Mouse (Mus musculus) right cerebral cortex, postnatal 4 days (tissue): ENCODE measurements around the gene Ralgapb.

Source experiments
- DNase-seq: peaks from one replicate; pipeline ENCODE4 v3.0.0-alpha.2; 2022

Ralgapb gene

DNA sequence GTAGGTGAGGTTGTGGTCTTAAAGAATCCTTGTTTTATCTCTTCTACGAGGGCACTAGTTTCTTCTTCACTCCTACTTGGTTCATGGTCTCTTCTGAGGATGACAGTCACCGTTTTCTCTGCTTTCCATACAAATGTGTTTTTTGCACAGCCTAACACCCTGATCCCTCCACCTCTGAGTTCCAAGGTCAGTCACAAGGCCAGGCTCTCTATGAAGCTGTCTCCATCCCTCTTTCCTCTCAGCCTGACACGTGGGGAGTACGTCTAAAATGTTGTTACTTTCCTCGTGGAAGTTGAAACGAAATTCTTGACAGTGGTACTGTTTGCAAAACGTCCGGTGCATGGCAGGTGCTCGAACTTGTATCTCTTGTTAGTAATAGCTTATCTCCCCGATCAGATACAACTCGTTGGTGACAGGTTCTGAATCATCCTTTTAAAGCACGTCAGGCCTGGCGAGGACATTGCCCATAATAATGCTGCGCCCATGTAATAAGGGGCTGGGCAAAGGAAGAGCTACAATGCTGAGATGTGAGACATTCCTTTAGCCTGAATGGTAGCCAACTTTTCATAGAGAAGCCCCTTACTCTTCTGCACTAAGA lies 552 bp upstream of the Ralgapb start:
- no peak for DNase-seq

DNA sequence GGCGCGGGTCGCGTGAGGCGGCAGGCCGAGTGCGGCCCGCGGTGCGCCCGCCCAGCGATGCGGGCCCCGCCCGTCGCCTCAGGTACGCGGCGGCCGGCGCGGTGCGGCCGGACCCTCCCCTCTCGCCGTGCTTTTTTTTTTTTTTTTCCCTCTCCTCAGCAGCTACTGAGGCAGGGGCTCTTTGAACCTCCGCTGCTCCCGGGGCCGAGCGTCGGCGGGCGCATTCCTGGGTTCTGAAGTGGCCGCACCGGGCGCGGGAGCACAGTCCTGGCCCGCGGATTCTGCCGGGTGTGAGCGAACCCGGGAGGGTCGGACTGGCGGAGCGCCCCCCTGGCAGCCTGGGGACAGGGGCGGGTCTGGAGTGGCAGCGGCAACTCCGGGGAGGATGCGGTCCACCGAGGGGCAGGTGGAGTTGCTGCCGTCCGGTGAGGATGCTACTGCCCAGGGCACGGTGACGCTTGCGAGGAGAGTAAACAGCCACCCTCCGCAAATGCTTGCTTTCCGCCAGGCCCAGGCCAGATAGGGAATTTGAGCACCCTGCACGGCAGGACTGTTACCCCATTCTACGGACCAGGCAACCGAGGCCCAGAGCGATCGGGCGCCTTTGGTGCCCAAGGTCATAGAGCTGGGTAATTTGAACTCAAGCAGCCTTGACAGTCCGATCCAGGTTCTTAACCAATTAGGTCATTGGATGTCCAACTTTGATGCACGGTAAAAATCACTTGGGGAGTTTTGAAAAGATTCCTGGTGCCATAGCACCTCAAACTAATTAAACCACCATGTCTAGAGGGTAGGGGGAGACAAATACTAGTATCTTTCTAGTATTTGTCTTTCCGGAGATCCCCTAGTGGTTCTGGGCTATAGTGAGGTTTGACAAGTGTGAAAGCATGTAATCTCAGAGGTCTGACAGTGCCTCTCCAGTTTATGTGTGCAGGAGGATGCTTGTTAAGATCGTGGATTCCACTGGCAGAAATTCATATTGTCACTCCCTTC lies 670 bp downstream of the Ralgapb start:
- peak; percentile 45 for DNase-seq

DNA sequence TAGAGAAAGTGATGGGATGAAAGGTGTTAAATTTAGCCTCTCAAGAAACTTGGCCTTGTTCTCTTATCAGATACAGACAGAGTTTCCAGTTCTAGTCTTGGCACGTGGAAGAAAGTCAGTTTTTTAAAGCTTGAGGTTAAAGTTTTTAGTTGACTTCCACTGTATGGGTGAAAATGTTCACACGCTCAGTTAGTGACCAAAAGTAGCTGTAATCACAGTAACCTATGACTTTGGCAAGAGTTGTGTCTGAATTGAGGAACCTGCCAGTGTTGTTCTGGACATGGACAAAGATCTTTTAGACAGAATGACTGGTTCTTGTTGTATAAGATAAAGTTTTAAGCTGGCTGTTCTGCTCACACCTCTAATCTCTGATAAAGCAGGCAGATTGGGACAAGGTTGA lies 3.6 kb downstream of the Ralgapb start:
- DNase-seq, result no peak

DNA sequence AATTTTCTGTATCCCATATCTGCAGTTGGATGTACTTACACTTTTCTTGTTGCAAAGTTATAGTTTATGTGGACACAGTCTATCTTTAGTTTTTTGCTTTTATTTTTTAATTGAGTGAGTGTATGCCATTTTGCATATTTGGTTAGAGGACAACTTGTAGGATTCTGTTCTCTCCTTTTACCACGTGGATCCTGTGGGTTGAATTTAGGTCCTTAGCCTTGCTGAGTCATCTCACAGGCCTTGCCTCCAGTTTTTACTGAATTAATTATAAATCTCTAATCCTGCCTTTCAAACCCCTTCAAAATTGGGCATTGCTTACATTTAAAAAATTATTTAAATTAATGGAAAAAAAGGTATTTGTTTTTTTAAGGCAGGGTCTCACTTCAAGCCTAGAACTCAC lies 6.2 kb downstream of the Ralgapb start:
- DNase-seq, result no peak

DNA sequence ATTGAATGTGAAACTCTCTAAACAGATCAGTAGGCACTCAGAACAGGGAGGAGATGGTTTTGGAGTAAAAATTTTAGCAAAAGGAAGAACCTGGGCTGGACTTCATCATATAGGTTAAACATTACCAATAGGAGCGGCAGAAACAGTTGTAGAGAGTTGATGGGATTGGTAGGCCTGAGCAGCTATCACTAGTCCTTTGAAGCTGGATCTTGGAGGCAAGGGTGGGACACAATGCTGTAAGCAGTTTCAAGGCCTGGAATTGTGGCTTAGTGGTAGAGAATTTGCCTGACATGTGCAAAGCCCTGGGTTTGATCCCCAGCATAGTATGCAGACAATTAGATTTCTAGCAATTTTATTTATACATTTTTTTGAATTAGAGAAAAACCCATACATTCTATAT lies 9.0 kb downstream of the Ralgapb start:
- DNase-seq, result no peak

DNA sequence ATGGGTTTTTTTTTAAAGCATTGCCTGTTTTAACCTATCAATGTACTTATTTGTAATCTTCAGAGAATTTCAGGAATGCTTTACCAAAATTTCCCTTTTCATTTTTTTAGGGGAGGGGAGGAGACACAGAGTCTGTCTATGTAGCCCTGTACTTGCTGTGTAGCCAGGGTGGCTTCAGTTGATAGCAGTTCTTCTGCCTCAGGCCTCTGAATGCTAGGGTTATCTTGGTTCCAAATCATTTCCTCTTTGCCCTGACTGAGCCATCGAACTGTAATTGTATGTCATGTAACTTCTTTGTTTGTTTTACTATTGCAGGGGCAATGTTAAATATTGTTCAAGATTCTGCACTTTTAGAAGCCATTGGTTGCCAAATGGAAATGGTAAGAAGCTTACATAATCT lies 36.2 kb downstream of the Ralgapb start:
- DNase-seq, result no peak

DNA sequence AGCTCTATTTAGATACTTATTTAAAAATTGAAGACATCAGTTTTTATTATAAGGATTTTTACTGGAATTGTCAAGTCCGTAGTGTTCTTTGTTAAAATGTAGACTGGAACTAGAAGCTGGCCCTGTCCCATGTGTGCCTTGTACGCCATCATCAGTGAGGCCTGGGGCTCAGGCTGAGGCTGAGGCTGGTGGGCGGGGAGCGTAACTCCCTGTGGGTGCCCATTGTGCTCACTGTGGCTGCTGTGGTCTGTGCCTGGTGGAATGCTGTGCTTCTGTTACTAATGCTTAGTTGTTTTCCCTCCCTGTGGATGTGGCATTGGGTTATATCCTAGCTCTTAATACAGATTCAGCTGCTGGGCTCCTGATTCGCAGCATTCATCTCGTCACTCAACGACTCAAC lies 40.2 kb downstream of the Ralgapb start:
- DNase-seq, result no peak

DNA sequence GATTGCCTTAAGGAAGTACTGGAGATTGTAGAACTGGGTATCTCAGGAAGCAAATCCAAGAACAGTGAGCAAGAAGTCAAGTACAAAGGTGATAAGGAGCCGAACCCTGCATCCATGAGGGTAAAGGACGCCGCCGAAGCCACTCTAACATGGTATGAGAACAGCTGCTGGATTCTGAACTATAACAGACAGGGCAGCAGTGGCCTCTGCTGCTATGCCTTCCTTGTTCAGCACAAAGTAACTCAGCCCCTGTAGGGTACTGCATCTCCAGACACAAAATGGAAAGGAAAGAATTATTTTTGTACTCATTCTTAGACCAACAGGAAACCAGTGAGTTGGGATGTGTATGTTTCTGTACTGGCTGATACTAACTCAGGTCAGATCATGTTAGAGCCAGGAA lies 46.8 kb downstream of the Ralgapb start:
- no peak for DNase-seq

DNA sequence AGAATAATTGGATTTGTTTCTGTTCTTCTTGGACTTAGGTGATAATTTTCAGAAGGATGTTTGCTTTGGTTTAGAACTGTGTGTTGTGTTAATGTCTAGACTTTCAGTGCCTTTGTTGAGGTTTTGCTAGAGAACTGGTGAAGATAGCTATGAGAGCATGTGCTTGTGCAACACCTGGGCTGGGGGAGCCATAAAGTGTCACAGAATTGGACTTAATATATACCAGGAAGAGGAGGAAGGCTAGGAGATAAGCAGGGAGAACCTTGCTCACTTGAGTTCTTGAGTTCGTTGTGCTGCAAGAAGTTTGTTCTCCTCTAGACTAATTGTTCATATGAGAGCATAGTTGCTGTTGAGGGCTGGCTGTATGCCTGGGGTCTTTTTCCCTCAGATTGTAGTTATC lies 48.0 kb downstream of the Ralgapb start:
- DNase-seq, result no peak

DNA sequence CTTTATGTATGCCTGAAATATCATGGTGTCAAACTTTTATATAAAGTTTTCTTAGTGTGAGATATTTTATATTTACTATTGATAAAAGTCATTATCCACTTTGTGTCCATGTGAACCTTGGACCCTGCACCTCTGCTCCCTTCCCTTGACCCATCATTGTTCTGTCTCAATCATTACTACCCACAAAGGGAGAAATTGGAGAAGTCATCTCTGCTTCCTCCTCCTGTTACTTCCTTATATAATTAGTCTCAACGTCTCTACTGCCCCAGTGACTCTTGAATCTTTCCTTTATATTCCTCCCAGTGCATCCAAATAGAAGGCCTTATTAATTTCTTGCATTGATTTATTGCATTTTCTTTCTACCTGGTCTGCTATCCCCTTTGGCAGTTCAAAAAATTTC lies 52.8 kb downstream of the Ralgapb start:
- DNase-seq, result no peak

DNA sequence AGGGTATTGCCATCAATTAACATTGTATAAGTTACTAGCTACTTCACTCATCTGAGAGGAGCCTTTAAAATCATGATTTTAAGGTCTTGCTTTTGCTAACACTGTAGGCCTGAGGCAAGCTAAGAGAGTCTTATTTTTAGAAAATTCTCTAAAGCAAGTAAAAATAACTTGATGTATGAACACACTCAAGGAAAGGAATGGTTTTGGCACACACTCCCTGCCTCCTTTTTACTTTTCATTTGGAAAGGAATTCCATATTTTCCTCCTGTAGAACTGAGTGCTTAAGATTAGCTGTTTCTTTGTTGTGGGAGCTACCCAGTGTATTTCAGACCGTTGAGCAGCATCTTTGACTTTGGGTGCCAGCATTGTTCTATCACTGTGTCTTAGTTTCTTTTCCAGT lies 64.5 kb downstream of the Ralgapb start:
- no peak for DNase-seq

DNA sequence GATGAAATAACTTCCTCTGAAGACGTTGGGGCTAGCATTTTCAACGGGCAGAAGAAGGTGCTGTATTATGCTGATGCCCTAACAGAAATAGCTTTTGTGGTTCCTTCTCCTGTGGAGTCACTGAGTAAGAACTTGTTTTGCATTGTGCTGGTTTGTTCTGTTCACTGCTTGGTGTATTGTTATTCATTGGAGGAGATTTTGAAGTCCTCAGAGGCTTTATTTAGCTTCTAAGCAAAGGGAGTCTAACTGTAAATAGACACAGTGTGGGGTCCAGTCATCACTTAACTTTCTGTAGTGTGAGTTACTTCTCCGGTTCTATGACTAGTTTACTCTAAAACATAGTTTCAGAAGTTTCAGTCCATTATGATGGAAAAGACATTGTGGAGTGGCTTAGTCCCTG lies 68.0 kb downstream of the Ralgapb start:
- DNase-seq, result no peak

DNA sequence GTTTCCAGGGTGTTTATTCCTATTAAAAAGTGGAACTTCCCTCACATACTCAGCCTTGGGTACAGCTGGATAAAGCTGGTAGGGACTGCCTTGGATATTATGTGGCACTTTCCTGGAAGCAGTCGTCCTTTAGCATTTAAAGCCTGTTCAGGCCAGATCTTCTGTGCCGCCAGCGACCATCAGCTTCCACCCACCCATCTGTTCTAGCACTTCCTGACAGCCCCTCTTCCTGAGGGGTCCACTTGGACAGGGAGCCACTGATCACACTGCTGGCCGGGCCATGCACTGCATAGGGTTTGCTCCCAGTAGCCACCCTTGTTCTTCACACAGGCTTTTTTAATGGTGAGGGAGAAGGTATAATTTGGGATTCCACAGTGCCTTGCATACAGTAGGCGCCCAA lies 88.8 kb downstream of the Ralgapb start:
- DNase-seq, result no peak

DNA sequence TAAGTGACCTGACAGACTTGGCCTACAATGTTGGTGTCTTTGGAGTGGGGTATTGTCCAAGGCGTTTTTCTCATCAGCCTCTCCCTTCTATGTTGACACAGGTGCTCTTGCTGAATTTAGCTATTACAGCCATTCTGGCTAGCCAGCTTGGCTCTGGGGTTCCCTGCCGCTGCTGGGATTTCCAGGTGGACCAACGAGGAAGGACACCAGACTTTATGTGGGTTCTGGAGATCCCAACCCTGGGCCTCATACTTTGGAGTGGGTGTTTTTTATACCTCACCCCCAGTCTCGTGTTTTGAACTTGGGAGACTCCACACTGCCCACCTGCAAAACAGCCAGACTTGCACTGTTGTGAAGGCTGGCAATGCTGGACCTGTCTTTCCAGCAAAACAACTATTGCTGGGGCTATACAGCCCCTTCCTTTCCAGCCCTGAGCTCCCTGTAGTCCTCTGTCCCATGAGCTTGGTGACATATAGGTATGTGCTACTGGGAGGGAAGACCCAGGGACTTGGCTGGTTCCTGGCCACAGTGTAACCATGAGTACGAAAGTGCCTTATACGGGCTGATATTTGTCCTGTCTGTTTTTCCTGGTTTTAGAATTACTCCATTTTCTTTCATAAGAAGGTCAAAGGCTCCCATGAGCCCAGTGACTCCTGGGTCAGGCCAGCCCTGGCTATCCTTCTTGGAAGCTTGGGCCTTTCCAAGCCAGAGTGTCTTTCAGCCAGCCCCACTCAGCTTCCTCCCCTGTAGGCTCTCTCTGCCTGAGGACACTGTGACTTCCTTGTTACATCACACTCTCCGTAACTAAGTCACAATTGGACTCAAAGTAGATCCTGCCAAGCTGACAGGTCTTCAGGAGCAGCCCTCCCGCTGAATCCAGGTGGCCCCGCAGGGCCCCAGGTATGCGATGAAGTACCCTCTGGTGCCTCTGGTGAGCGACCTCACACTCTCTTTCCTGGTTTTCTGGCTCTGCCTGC lies 92.5 kb downstream of the Ralgapb start, which contains the start of gene Adig:
Adig (plus strand) TSS at position 777 of the 977 bp plus-strand sequence.
- DNase-seq, result no peak

DNA sequence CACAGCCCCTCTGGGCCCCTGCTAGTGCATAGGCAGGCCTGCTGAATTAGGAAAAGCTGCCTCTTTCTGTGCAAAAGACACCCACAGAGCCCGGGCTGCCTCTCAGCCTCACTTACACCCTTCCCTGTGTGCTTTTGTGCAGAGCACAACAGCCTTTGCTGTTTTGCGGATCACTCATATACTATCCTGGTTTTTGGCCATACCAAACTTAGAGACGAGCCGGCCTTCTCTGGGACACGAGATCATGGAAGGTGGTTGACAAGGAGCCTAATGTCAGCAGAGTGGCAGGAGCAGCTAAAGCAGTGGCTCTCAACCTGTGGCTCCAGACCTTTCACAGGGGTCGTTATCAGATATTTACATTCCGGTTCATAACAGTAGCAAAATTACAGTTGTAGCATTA lies 93.6 kb downstream of the Ralgapb start:
- no peak for DNase-seq

DNA sequence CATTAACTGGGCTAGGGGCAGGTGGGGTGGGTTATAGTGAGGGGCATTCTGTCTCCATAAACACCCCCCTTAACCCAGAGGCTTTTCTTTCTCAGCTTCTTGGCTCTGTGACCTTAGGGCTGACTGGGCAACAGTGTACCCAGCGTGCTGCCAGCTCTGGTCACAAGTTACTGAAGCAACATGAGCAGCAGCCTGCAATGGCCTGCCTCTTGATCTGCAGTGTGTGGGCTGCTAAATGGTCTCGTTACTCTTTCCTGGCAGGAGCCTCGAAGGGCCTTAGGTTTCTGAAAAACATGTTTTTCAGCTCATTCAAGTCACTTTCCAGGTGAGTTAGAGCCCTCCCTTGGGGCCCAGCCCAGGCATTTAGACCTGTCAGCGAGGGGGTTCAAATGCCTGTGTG lies 94.0 kb downstream of the Ralgapb start:
- no peak for DNase-seq

DNA sequence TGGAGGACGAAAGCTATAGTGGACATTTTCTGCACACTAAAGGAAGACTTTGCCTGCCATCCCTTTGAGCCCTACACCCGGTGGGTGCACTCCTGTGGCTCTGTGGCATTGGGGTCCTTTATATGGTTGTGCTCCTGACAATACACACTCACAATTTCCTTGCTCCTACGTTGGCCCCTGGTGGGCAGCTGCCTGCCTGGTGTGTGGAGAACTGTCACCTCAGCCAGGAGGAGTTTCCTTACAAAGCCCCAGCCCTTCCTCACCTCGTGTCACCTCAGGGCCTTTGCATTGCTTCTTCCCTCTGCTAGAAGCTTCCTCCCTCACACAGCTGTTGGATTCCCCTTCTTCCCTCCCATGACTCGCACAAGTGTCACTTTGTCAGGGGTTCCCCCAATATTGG lies 96.8 kb downstream of the Ralgapb start:
- no peak for DNase-seq

DNA sequence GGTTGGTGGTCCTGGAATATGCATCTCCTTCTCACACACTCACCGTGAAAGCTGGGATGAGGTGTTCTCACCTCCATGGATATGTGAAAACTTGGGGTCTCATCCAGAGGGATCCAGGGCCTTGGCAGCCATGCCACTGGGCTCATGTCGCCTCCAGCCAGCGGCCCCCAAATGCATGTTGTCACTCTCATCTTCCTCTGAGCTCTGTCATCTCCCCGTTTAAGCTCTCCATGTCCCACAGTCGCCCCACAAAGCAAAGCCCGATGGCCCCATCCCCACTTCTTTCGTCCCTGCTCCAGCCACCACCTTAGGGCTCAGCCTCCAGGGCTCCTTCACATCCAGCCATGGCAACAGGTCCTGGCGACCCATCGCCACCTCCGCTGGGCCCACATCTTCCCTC lies 97.4 kb downstream of the Ralgapb start:
- DNase-seq, result no peak

DNA sequence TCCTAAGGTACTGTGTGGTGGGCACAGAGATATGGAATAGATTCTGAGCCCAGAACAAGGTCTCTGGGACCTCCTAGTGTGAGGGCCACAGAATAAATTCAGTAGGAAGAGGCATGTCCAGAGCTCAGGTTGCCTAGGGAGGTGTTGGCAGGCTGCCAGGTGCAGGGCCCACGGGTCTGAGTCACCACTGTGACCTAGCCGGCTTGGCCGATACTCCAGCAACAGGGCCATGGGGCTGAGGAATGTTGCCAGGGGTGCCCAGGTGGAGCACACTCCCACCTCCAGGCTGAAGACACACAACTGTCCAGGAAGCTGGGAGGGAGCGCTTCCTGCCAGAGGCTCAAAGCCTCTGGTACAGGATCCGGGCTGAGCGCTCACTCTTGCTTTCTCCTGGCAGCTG lies 101.0 kb downstream of the Ralgapb start:
- no peak for DNase-seq

DNA sequence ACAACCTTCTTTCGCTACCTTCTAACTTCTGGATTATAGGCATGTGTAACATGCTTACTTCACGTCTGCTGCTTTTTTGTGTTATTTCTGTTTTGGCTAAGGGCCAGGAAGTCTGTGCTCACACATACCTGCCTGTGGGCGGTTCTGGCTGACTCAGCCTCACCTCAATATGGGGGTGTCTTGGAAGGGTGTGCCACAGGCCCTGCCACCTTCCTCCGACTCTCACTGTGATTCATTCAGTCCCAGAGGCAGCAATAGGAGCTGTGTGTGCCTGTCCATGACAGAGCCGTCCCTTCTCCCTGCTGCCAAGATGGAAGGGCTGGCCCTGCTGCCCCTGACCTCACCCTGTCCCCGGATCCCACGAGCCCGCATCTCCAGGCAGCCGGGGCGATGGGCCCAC lies 102.9 kb downstream of the Ralgapb start, which contains the start of gene Arhgap40:
Arhgap40 (plus strand) TSS at position 269 of the 400 bp plus-strand sequence.
- DNase-seq, result no peak

DNA sequence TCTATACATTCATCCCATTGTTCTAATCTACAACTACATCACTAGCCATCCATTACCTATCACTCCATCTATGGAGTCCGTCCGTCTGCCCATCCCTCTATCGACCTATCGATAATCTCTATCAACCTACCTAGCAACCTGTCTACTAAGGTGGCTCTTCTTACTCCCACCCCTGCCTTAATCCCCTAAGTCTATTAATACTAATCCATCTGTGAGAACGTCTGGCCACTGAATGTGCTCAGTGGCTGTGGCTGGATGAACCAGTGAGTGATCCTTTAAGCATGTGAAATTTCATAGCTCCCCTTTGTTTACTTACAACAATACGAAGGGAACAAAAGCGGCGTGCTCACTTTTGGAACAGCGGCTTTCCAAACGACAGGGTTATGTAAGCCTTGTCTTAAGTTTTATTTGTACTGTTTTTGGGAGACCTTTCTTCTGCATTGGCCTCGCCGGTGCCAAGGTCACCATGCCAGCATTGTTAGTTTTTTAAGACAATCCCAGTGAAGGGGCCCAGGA lies 104.2 kb downstream of the Ralgapb start:
- DNase-seq, result no peak

DNA sequence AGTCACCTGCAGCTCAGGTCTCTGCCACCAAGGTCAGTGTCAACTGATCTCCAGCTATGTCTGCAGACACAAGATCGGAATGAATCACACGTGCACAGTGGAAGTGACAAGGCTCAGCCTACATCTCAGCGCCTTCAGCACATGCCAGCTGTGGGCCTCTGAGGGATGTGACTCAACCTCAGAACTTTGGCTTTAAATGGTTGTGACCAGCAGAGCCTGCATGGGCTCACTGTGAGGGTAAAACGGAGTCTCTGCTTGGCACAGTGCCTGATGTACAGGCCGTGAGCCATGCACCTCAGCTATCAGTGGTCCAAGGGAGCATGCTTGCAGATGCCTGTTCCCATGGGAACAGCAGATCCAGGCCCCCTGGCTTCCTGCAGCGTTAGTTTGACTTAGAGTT lies 108.9 kb downstream of the Ralgapb start:
- DNase-seq, result no peak

DNA sequence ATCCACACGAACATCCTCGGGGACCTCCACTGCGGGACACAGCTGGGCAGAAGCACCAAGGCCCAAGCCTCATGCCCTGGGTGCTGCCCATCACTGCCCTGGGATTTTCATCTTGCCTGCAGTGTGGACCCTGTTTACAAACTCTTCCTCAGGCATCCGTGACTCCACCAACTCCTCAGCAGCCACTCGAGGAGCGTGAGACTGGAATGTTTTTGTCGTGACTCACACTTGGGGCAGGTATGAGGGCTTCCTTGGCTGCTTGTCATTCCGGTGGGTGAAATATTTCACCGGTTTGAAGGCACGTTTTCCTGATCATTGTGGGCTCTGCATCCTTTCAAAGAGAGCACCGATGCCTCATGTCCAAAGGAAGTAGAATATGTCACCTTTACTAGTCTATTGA lies 109.4 kb downstream of the Ralgapb start:
- no peak for DNase-seq
